Mouse (Mus musculus) cerebellum, postnatal 36 days (tissue): ENCODE data around the gene Arhgef7.

ENCODE experiments used
- DNase-seq, 2 experiments: peaks; one replicate each; pipeline ENCODE4 v3.0.0; 2021 to 2022; ENCODE audit warnings: mixed read lengths in 2 of 2

Arhgef7 gene

GRCm38 (mm10) chr8:11727651-11728481 is at the start of gene Arhgef7:
TSS of gene Arhgef7 (plus strand) at chr8:11727721.
- peak; percentile 81 to 88 for DNase-seq

GRCm38 (mm10) chr8:11684558-11684957 is 43.0 kb upstream of the Arhgef7 start:
- DNase-seq = no peak

- DNase-seq = no peak
These were observed 40.3 kb upstream of the Arhgef7 start for GRCm38 (mm10) chr8:11687251-11687650.

- DNase-seq = no peak
These were observed 37.6 kb upstream of the Arhgef7 start for GRCm38 (mm10) chr8:11689945-11690344.

GRCm38 (mm10) chr8:11691284-11691683 is 36.2 kb upstream of the Arhgef7 start:
- DNase-seq = no peak

GRCm38 (mm10) chr8:11691761-11692160 is 35.8 kb upstream of the Arhgef7 start:
- DNase-seq = no peak

GRCm38 (mm10) chr8:11692455-11692854 is 35.1 kb upstream of the Arhgef7 start:
- DNase-seq = no peak

- no peak for DNase-seq
These were observed 33.5 kb upstream of the Arhgef7 start for GRCm38 (mm10) chr8:11693972-11694371.

GRCm38 (mm10) chr8:11696176-11696575 is 31.3 kb upstream of the Arhgef7 start:
- DNase-seq = no peak

GRCm38 (mm10) chr8:11697467-11697866 is 30.1 kb upstream of the Arhgef7 start:
- no peak for DNase-seq

- DNase-seq = no peak
These were observed 28.0 kb upstream of the Arhgef7 start for GRCm38 (mm10) chr8:11699442-11700001.

GRCm38 (mm10) chr8:11700060-11701032 is 27.2 kb upstream of the Arhgef7 start:
- peak; percentile 78 to 82 for DNase-seq

GRCm38 (mm10) chr8:11701033-11701362 is 26.5 kb upstream of the Arhgef7 start, which contains the start of gene 1700016D06Rik:
TSS of gene 1700016D06Rik (minus strand) at chr8:11701063.
- no peak for DNase-seq

GRCm38 (mm10) chr8:11701428-11701827 is 26.1 kb upstream of the Arhgef7 start:
- DNase-seq = no peak

GRCm38 (mm10) chr8:11703789-11704188 is 23.7 kb upstream of the Arhgef7 start:
- no peak for DNase-seq

GRCm38 (mm10) chr8:11704716-11705420 is 22.7 kb upstream of the Arhgef7 start:
- DNase-seq = no peak

- DNase-seq = no peak
These were observed 21.7 kb upstream of the Arhgef7 start for GRCm38 (mm10) chr8:11705818-11706217.

- no peak for DNase-seq
These were observed 19.8 kb upstream of the Arhgef7 start for GRCm38 (mm10) chr8:11707701-11708100.

- DNase-seq = no peak
These were observed 18.7 kb upstream of the Arhgef7 start for GRCm38 (mm10) chr8:11708815-11709214.

- DNase-seq = no peak
These were observed 18.0 kb upstream of the Arhgef7 start for GRCm38 (mm10) chr8:11709542-11709941.

- no peak for DNase-seq
These were observed 17.1 kb upstream of the Arhgef7 start for GRCm38 (mm10) chr8:11710415-11710814.

- DNase-seq = no peak
These were observed 15.3 kb upstream of the Arhgef7 start for GRCm38 (mm10) chr8:11712244-11712643.

- no peak for DNase-seq
These were observed 10.3 kb upstream of the Arhgef7 start for GRCm38 (mm10) chr8:11717194-11717593.
